Mouse (Mus musculus) olfactory bulb, adult 2 months (tissue): Measurements from ENCODE around the gene Shq1.

Source experiments
- CTCF ChIP-seq: fragments of 200-500 bp; IDR thresholded peaks from 2 replicates; pipeline ENCODE4 v1.5.1; 2012; ENCODE audit warnings: low read depth, mild to moderate bottlenecking, low read length, moderate library complexity; ENCODE audit not compliant: insufficient read depth
- POLR2A ChIP-seq: fragments of 200-500 bp; IDR thresholded peaks from 2 replicates; pipeline ENCODE4 v1.6.1; 2012; ENCODE audit warnings: mild to moderate bottlenecking, low read depth, low read length, moderate library complexity; ENCODE audit not compliant: insufficient read depth

- TF ChIP-seq POLR2A = no peak
- no peak for TF ChIP-seq CTCF
Measured at GRCm38 (mm10) chr6:100577590-100577989, 93.4 kb downstream of the Shq1 start.
